Mouse (Mus musculus) T-helper 1 cell (primary cell): ENCODE data around the gene Celsr1.
"Not testable (repeated sequence)": the region's sequence is repeated elsewhere in the genome, so short reads cannot be mapped to it uniquely, and the experiment has no call there.

ENCODE experiments used
- in situ Hi-C: fragments of 300-600 bp; cut with MboI, MseI; formaldehyde crosslinking; loops from one replicate; pipeline ENCODE4 v1.15.1; 2025; ENCODE audit warnings: high pct_unique_total_duplicates

The Celsr1 gene

DNA sequence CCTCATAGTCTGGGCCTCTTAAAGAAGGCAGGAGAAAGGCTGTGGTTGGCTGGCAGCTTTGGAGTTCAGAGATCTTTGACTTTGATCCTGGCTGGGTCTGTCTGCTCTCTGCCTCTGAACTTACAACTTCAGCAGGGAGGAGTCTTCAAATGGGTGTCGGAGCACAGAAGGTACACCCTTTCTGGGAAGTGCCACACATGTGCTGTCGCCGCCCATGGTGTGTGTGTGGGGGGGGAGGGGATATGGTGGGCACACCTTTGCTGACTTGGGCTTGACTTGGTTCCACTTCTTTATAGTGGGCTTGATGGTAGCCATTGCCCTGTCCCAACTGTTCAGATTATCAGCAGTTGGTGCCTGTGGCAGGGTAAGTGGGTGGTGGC is 31.3 kb upstream of the Celsr1 start:
- in situ Hi-C loops = loop anchor here (5.0 to 10.0 kb wide), 2 partner anchors 72 to 1860 kb away; no protein-coding TSS in a partner anchor

DNA sequence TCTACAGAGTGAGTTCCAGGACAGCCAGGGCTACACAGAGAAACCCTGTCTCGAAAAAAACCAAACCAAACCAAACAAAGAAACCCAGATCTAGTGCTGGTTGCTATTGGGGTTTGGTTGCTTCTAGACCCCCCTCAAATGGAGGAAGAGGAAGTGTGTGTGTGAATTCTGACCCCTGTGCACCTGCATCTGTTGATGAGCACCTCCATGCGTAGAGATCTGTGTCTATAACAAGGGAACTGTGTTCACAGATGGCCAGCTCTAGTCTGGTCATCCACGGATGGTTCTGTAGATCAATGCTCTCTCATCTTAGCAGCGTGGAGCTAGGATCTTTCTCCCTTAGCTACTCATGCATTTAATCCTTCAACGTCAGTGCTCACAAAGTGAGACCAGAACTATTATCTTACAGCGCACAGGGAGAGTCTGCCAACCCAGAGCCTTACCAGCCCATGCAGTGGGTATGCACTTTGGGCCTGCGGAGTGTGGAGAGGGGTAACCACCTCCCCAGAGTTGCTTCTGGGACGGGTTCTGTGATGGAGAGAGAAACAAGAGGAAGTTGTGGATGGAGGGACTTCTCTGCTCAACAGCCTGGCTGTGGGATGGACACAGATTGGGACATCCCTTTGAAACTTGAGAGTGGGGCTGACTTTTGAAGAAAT is 30.7 kb upstream of the Celsr1 start:
- in situ Hi-C loops = loop anchor here (5.0 to 10.0 kb wide), 2 partner anchors 73 to 1860 kb away; no protein-coding TSS in a partner anchor

DNA sequence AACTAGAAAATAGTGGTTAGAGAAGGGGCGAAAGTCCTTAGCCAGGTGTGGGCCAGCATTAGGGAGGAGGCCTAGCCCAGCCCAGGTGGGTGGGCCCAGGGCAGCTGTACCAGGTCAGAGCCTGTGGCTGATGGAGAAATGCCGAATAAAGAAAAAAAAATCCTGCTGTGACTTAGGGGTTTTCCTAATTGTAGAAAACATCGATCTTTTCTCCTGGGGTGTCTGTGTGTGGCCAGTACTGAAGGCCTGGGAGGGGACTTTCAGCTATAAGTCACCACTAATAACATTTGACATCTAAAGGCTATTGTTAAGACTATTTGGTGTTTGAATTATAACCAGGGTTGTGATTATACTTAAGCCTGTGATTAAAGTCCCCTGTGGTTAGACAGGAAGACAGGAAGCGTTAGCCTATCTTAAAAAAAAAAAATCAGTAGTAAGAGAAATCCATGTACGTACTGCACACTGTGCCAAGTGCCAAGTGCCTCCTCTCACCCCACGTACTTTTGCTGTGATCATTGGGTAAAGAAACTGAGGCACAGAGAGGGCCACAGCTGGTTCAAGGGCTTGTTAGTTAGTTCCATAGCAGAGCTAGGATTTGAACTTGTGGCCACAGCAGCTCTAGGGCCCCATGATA is 28.4 kb upstream of the Celsr1 start:
- in situ Hi-C loops = loop anchor here (5.0 to 10.0 kb wide), 2 partner anchors 75 to 1857 kb away; no protein-coding TSS in a partner anchor

- in situ Hi-C loops = loop anchor here (5.0 to 10.0 kb wide), 2 partner anchors 76 to 1856 kb away; no protein-coding TSS in a partner anchor
Measured at GRCm38 (mm10) chr15:86061221-86061620, 27.6 kb upstream of the Celsr1 start.

DNA sequence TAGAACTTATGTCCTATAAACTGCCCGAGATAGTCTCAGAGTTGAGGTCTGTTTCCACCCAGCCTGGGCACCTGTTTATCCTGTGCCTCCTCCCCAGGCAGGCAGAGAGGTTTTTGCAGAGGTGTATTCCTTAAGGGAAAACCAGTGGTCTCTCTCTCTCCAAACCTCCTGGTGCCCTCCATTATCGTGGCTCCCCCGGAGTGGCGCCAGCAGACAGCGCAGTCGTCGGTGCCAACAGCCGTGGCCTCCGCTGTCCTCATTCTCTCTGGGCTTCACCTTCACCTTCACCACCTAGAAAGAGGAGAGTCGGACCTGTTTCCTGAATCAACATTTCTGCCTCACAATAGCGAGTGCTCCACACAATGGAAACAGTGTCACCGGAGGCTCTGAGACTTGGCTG is 27.0 kb upstream of the Celsr1 start:
- in situ Hi-C loops = loop anchor here (5.0 to 10.0 kb wide), 2 partner anchors 77 to 1856 kb away; no protein-coding TSS in a partner anchor

DNA sequence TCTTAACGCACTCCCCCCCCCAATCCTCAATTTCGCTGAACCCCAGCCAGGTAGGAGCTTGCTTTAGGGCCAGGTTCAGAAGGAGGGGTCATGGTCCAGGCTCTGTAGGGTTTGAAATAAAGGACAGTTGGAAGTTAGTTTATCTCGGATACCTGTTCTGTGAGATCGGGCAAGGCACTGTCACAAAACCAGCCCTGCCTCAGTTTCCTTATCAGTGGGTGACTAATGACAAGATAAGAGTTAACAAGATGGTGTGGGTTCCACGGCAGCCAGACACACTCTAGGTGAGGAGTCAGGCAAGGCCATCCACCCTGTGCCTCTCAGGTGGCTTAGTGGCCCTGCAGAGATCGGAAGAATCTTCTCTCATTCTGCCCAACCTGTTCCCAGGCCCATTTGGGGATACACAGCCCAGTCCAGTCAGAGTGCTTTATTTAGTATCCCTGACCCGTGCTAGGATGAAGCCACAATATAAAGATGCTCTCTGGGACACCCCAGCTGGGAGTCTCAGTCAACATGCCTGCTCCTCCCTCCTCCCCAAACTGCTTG is 26.3 kb upstream of the Celsr1 start:
- in situ Hi-C loops = loop anchor here (5.0 to 10.0 kb wide), 2 partner anchors 77 to 1855 kb away; no protein-coding TSS in a partner anchor

GRCm38 (mm10) chr15:86058931-86059834 is 25.6 kb upstream of the Celsr1 start:
- in situ Hi-C loops = no loop called here

GRCm38 (mm10) chr15:86058394-86058915 is 24.9 kb upstream of the Celsr1 start:
- in situ Hi-C loops = no loop called here

- in situ Hi-C loops = no loop called here
Measured at GRCm38 (mm10) chr15:86057908-86058307, 24.3 kb upstream of the Celsr1 start.

DNA sequence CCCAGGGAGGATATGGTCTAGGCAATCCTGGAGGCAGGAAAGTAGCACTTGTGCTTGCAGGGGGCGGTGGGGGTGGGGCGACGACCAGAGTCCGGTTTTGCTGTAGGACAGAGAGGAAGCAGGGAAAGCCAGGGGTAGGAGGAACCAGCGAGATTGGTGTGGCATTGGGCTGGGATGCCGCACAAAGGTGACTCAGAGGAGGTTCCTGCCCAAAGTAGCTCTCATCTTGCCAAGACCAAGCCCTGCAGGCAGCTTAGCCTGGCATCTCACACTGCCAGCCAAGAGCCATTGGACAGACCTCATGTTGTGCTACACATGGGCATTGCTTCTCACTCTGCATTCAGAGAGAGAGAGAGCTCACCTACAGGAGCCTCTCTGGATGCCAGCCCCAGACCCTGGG is 23.8 kb upstream of the Celsr1 start, which contains the start of gene Gramd4:
Gramd4 (plus strand) TSS at position 283 of the 400 bp plus-strand sequence.
- in situ Hi-C loops = no loop called here

DNA sequence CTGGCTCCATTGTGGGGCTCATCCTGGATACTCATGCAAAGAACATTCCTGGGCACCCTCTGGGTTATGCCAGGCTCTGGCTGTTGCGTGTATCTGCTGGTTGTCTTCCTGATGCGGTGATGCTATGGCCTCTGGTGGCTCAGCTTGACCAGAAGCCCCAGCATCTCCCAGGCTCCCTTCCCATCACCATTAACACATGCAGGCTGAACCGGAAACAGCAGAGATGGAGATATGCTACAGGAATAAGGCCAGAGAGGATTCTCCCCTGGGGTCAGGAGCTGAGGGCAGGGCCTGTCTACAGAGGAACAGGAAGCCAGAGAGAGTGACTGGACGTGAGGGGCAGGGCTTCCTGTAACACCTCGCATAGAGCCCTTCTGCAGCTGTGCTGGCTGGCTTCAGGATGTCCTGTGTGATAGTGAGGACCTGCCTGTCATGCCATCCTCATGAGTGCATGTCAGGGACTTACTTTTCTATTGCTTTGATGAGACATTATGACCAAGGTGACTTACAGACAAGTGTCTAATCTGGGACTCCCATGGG is 22.7 kb upstream of the Celsr1 start:
- in situ Hi-C loops = no loop called here

- in situ Hi-C loops = not testable (repeated sequence)
Measured at GRCm38 (mm10) chr15:86054861-86055260, 21.3 kb upstream of the Celsr1 start.

DNA sequence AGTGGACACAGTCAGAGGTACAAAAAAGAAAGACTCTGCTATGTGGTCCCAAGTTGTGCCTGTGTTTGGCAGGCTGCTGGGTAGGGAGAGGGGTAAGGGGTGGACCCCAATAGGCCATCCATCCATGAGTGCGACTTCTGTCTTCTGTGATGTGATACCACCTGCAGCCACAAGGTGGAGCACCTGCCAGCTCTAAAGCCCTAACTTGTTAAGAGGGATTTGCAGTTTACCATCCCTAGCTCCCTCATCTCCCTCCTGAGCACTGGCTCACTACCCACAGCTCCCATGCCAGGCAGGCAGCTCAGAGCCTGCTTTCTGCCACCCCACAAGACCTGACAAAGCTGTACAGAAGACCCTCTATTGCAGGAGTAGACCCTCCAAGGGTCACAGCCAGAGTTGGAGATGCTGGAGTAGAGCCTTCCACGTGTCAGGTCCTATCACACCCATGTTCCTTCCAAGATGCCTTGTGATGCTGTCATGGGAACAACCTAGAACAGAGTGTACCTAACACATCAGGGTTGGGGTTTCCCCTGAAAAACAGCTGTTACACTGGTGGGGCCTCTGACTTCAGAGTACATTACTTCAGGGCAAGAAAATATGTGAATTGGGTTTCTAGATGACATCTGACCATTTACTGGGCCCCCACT is 20.4 kb upstream of the Celsr1 start:
- in situ Hi-C loops = no loop called here

DNA sequence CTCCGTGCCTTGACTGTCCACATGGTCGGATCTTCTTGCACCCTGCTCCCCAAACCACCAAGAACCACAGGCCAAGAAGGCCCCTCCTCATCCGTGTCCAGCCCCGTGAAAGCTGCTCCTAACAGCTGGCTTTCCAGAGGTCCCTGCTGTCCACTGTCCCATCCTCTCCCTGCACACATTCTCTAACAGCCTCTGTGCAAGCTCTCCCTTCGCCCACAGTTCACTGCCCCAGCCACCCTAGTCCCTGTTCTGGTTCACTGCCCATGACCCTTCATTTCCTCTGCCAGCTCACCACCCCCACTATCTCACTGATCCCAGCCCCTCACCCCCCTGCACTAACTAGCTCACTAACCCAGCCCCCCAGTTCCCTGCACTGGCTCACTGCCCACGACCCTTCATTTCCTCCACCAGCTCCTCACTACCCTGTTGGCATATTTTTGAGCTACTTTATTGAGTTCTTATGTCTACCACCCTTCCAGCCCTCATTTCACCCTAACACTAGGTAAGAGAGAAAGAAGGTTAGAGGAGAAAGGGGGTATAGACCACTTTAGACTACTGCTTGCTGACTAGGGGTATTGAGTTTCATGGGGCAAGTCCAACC is 18.4 kb upstream of the Celsr1 start:
- in situ Hi-C loops = no loop called here

GRCm38 (mm10) chr15:86051152-86051551 is 17.6 kb upstream of the Celsr1 start:
- in situ Hi-C loops = no loop called here

DNA sequence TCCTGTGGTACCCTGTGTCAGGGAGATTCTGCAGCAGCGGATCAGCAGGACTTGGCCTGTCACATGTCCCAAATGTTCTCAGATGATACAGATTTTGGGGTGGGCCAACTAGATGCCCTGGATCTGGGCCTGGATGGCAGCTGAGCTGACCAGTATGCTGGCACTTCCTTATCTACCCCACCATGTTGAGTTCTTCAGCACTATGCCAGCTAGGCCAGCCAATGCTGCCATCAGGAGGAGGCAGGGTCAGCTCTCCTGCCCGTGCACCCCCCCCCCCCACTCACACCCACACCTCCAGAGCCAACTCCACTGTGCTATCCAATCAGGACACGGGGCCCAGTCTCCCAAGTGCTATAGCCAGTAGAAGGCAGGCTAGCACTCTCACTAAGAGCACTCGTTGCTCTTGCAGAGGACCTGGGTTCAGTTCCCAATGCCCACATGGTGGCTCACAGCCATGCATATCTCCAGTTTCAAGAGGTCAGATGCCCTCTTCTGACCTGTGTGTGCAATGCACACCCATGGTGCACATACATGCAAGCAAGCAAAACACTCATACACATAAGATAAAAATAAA is 16.7 kb upstream of the Celsr1 start:
- in situ Hi-C loops = no loop called here

- in situ Hi-C loops = no loop called here
Measured at GRCm38 (mm10) chr15:86049510-86049909, 15.9 kb upstream of the Celsr1 start.

DNA sequence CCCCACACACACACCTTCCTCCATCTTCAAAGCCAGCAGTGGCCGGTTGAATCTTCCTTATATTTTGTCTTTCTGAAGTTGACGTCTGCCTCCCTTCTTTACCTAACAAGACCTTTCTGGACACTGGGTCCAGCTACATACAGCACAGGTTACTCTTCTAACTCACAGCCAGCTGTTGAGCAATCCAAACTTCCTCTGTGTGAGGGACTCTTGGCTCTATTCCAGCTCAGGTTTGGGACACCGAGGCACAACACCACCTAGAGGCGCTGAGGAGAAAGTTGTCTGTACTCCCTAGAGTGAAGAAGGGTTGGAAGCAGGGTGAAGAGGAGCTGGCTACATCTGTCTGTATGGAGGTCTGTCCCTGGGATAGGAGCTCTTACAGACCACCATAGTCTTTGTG is 8.8 kb upstream of the Celsr1 start:
- in situ Hi-C loops = loop anchor here (5.0 kb wide), 1 partner anchor 130 kb away; no protein-coding TSS in a partner anchor

GRCm38 (mm10) chr15:86041421-86041820 is 7.8 kb upstream of the Celsr1 start:
- in situ Hi-C loops = loop anchor here (5.0 kb wide), 1 partner anchor 129 kb away; no protein-coding TSS in a partner anchor

- in situ Hi-C loops = no loop called here
Measured at GRCm38 (mm10) chr15:86038802-86039201, 5.2 kb upstream of the Celsr1 start.
